Mouse (Mus musculus): ENCODE measurements around the gene Nap1l5.

DNA sequence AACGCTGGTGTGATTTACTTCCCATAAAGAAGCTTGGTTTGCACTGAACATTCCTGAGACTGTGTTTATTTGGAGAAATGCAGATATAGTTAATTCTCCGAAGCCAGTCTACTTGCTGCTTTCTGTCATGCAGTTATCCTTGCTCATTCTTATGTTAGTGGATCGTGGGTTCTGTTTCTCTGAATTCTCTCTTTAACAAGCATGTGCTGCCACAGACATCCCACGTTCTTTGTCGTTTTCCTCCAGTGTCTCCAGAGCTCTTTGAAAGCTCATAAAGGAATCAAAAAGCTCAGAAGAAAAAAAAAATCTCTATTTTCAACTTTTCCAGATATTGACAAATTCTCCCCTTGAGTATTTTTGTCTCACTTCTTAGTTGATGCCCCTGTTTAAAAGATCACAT lies 7.1 kb upstream of the Nap1l5 start:
- TF ChIP-seq POLR2A (IDR thresholded peaks at IDR 0.05; ENCODE audit: borderline replicate concordance, extremely low read depth, low read depth, low read length) (no peak), CTCF (IDR thresholded peaks at IDR 0.05; ENCODE audit: insufficient read depth, low read length) (no peak)

Data from lung, adult 2 months (tissue).